Mouse (Mus musculus) ES-CJ7 (cell line): ENCODE measurements at regions not wholly inside any gene's neighbourhood (a gene's known extent, or its start where the extent isn't known, plus 50 kb on each side); places are given as distances from the start of the nearest gene placed in this dataset.

ENCODE experiments used
- DNase-seq: peaks from one replicate; pipeline ENCODE4 v3.0.0; 2011; ENCODE audit warnings: low read depth, low spot score

DNA sequence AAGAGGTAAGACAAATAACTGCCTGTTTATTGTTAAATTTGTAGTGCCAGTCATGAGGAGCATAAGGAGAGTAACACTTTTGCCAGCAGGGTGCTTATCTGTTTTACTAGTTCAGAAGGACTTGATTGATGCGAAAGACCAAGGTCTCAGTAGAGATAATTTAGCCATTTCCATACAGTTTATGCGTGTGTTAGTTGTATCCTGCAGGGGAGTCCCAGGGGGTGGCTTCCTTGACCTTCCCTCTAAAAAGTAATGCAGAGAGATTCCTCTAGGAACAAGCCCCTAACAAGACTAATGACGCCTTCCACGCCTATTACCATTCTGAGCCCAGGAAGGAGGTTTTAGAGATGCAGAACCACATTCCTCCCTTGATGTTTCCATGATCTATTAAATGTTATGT lies 192.6 kb upstream of the Gm49339 start:
- DNase-seq = no peak

DNA sequence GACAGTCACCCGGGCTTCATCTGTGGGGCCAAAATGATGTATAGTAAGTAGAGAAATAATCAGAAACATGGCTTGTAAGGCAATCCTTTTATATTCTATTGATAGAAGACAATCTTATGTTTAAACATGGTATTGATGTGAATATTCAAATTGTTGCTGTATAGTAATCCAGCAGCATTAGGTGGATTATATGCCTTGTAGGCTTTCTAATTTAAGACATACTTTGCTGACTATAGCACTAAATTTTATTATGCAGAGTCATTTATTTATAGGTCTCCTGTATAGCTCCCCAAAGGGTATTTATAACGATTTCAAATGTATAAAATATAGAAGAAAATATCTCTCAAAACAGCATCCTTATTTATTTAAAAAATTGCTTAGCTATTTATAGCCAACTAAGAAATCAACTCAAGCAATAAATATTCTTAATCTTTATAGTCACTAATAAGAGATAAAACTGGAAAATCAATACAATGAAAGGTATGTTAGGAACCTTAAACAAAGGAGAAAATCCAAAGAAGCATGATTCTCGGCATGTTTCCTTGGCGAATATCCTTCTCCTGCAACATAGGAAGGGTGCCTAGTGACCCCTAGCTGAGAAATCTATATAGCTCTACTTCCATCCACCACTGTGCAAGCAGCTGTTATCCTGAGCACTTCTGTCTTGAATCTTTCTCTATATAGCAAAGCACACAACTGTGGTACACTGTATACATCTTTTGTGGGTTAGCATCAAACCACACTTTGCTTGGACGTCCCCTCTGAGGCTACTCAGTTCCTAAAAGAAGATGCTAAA lies 188.8 kb upstream of the Gm49339 start:
- DNase-seq = no peak

GRCm38 (mm10) chr10:51312814-51313213 lies 167.6 kb upstream of the Gm49339 start:
- no peak for DNase-seq

- no peak for DNase-seq
These were observed 160.2 kb upstream of the Gm49339 start for GRCm38 (mm10) chr10:51320207-51320606.

DNA sequence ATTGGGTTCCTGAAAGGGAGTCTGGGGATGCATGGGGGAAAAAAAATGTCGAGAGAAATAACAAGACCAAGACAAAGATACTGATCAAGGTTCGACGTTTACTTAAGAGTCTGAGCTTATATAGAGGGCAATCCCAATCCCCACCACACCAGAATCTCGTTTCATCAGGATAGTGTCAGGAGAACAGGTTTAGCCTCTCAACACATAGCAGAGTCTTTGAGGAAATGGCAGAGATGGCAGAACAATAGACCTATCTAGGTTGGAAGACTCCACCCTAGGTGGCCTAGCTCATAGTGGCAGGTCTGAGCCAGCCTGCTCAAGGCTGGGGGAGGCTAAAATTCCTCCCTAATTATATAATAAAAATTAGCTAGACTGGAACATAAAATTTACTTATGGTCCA lies 151.6 kb upstream of the Gm49339 start:
- peak; percentile 58 for DNase-seq

DNA sequence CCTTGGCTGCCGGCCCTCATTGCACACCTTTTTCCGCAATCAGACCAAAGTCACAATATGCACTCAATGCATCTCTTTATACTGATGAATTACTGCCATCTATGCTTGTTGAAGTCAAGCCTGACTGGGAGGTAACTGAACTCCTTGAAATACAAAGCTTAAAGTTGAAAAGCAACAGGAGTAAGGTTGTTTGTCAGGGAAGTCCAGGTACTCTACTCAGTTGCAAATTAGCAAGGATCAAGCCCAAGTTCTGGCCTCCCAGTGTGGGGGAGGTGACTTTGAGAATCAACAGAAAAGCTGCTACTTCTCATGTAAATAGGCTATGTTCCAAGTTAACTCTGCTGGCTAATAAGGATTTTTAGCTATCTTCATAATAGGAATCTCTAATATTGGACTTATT lies 151.0 kb upstream of the Gm49339 start:
- peak; percentile 72 for DNase-seq
